Mouse (Mus musculus): ENCODE measurements around the gene Tmem44.

DNA sequence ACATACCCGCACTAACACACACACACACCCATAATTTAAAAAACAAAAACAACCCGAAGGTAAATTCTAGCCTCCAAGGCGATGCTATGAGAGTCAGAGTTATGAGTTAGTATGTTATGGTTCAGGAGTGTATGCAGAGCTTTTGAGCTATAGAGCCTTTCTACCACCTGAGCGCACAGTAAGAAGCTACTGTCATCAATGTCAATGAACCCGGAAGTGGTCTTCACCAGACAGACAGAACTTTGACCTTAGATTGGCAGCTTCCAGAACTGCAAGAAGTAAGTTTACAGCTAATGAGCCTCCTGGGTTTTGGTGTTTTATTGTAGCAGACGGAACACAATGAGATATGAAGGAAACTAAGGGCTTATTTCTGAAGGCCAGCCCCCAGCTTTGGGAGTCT lies 55.8 kb downstream of the Tmem44 start:
- TF ChIP-seq CTCF (IDR thresholded peaks at IDR 0.05; ENCODE audit: low read depth, low read length) = no peak
- TF ChIP-seq POLR2A (IDR thresholded peaks at IDR 0.05; ENCODE audit: extremely low read depth, insufficient read depth, low read length) = no peak

Measured in liver, adult 2 months (tissue).